Mouse (Mus musculus): ENCODE data around the gene Pdpk1. TPM values are rescaled to one million over a fixed set of nuclear protein-coding genes. Genes with fewer than 3 reads are reported as not detected.
A peak's percentile ranks its signal among the peaks of the same experiment; 100 is the strongest.
"Not testable (repeated sequence)": the region's sequence is repeated elsewhere in the genome, so short reads cannot be mapped to it uniquely, and the experiment has no call there.

Gene Pdpk1
- polyA plus RNA-seq, 1 experiment from 2014 or later, result 35.8 TPM

DNA sequence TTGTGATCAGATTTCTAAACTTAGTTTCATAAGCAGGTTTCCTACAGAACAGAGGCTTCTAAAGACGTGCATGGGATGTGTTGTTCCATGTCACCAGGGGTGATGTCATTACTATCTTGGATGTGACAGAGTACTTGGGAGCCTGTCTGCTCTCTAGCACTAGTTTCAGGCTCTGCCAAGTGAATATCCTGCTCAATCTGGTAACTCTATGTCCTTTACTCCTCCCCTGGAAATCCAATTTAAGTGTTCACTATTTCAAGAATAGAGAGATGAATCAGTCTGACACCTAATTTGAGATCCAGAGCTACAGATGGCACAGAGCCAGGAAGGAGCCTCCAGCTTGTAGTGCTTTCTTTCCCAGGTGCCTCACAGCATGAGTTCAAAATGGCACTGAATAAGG is 41.8 kb downstream of the Pdpk1 start:
- ATAC-seq (ENCODE audit: insufficient number of reproducible peaks, insufficient read depth, low FRiP score, low TSS enrichment, low read depth), result no peak
- no peak overlapping the region for H3K9ac ChIP-seq
- H3K4me3 ChIP-seq, result no peak overlapping the region
- peaks cover 52% of the 10 kb centered on the region for H3K36me3 ChIP-seq
- H3K27ac ChIP-seq, result no peak overlapping the region
- H3K4me1 ChIP-seq, result no peaks in the 10 kb centered on the region
- no peak overlapping the region for H3K4me2 ChIP-seq
- no peaks in the 10 kb centered on the region for H3K9me3 ChIP-seq
- WGBS, result 74% methylated on average over 1 of the region's 1 CpGs
- H3K27me3 ChIP-seq, result no peaks in the 10 kb centered on the region

- H3K36me3 ChIP-seq, result peaks cover 75% of the 10 kb centered on the region
- H3K4me1 ChIP-seq, result no peaks in the 10 kb centered on the region
- 88% methylated on average over 2 of the region's 2 CpGs for whole genome bisulfite sequencing
- no peak overlapping the region for H3K27ac ChIP-seq
- no peaks in the 10 kb centered on the region for H3K9me3 ChIP-seq
- H3K9ac ChIP-seq, result no peak overlapping the region
- ATAC-seq (ENCODE audit: insufficient number of reproducible peaks, insufficient read depth, low FRiP score, low TSS enrichment, low read depth), result no peak
- H3K4me3 ChIP-seq, result no peak overlapping the region
- H3K27me3 ChIP-seq, result no peaks in the 10 kb centered on the region
- no peak overlapping the region for H3K4me2 ChIP-seq
These were observed 45.6 kb downstream of the Pdpk1 start for GRCm38 (mm10) chr17:24105111-24105510.

DNA sequence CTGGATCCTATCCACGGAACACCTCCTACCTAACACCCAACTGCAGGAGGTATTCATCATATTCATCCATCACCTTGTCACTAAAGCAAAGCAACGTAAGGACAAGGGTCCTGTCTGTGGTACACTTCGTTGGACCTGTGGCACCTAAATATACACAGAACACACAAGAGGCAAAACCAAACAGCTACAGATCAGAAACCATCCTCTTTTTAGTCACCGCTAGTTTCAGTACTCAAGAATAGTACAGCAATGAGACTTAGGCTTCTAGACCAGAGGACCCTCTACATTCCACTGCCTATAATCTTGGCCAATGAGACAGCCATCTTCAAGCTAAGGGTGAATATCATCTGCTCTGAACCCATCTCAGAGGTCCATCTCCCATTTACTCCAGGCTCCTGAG is 52.4 kb downstream of the Pdpk1 start:
- H3K36me3 ChIP-seq, result peaks cover 71% of the 10 kb centered on the region
- no peak overlapping the region for H3K9ac ChIP-seq
- no peaks in the 10 kb centered on the region for H3K9me3 ChIP-seq
- WGBS, result 94% methylated on average over 4 of the region's 4 CpGs
- H3K4me2 ChIP-seq, result no peak overlapping the region
- no peaks in the 10 kb centered on the region for H3K27me3 ChIP-seq
- no peak for ATAC-seq (ENCODE audit: insufficient number of reproducible peaks, insufficient read depth, low FRiP score, low TSS enrichment, low read depth)
- H3K4me1 ChIP-seq, result no peaks in the 10 kb centered on the region
- no peak overlapping the region for H3K27ac ChIP-seq
- no peak overlapping the region for H3K4me3 ChIP-seq

GRCm38 (mm10) chr17:24090575-24090974 is 60.1 kb downstream of the Pdpk1 start:
- Histone ChIP-seq H3K4me3 (no peak overlapping the region), H3K27ac (no peak overlapping the region), H3K9ac (no peak overlapping the region), H3K27me3 (no peaks in the 10 kb centered on the region), H3K4me1 (no peaks in the 10 kb centered on the region), H3K36me3 (peaks cover 75% of the 10 kb centered on the region), H3K4me2 (no peak overlapping the region), H3K9me3 (no peaks in the 10 kb centered on the region)
- no peak for ATAC-seq (ENCODE audit: insufficient number of reproducible peaks, insufficient read depth, low FRiP score, low TSS enrichment, low read depth)
- WGBS, result 91% methylated on average over 1 of the region's 1 CpGs

DNA sequence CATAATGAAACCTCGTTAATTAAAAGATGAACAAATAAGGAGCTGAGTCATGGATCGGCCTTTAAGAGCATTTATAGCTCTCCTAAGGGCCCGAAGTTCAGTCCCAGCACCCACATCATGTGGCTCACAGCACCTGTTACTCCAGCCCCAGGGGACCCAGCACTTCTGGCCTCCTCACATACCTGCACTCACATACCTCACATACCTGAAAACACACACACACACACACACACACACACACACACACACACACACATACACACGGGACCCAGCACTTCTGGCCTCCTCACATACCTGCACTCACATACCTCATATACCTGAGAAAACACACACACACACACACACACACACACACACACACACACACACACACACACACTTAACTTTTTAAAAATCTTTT is 64.3 kb downstream of the Pdpk1 start:
- H3K4me1 ChIP-seq; H3K9ac ChIP-seq; H3K27me3 ChIP-seq; H3K27ac ChIP-seq; H3K4me3 ChIP-seq; H3K4me2 ChIP-seq; ATAC-seq (ENCODE audit: insufficient number of reproducible peaks, insufficient read depth, low FRiP score, low TSS enrichment, low read depth); H3K9me3 ChIP-seq: not testable (repeated sequence)
- 82% methylated on average over 4 of the region's 4 CpGs for WGBS
- peaks cover 63% of the 10 kb centered on the region for H3K36me3 ChIP-seq

- no peaks in the 10 kb centered on the region for H3K27me3 ChIP-seq
- peaks cover 52% of the 10 kb centered on the region for H3K36me3 ChIP-seq
- H3K27ac ChIP-seq, result no peak overlapping the region
- no peak overlapping the region for H3K4me3 ChIP-seq
- no peak for ATAC-seq (ENCODE audit: insufficient number of reproducible peaks, insufficient read depth, low FRiP score, low TSS enrichment, low read depth)
- H3K9me3 ChIP-seq, result no peaks in the 10 kb centered on the region
- H3K4me2 ChIP-seq, result no peak overlapping the region
- WGBS, result 59% methylated on average over 1 of the region's 1 CpGs
- no peak overlapping the region for H3K9ac ChIP-seq
- no peaks in the 10 kb centered on the region for H3K4me1 ChIP-seq
These were observed 66.1 kb downstream of the Pdpk1 start for GRCm38 (mm10) chr17:24084593-24084992.

DNA sequence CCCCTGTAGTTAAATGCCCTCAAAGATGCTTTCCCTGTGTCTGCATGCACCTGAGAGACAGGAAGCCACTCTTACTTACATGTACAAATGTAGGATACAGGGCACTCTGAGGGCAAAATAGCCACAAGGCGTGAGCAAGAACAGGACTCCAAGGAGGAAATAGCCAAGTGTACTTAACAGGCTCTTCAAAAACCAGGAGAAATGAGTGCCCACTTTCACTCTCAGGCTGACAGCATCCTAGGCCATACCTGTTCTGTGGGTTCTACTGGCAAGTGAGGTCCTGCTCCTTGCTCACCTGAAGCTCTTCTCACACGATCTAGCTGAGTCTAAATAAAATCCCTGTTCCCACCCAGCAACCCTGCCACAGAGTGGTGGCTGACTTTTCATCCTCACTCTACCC is 73.6 kb downstream of the Pdpk1 start:
- Histone ChIP-seq H3K4me2 (no peak overlapping the region), H3K9ac (no peak overlapping the region), H3K27me3 (no peaks in the 10 kb centered on the region), H3K4me3 (no peak overlapping the region), H3K27ac (no peak overlapping the region), H3K36me3 (peaks cover 39% of the 10 kb centered on the region), H3K4me1 (peaks cover 4% of the 10 kb centered on the region), H3K9me3 (no peaks in the 10 kb centered on the region)
- no peak for ATAC-seq (ENCODE audit: insufficient number of reproducible peaks, insufficient read depth, low FRiP score, low TSS enrichment, low read depth)
- WGBS, result 82% methylated on average over 2 of the region's 2 CpGs

GRCm38 (mm10) chr17:24072919-24073696 is 77.6 kb downstream of the Pdpk1 start, which contains the start of gene Kctd5:
TSS of gene Kctd5 (minus strand) at chr17:24073485.
- H3K9me3 ChIP-seq, result no peaks in the 10 kb centered on the region
- H3K27ac ChIP-seq, result peak within 1 kb of the TSS; percentile 85
- H3K27me3 ChIP-seq, result no peaks in the 10 kb centered on the region
- WGBS, result under 1% methylated on average over 61 of the region's 62 CpGs
- peak within 1 kb of the TSS; percentile 98 for H3K9ac ChIP-seq
- H3K36me3 ChIP-seq, result peaks cover 27% of the 10 kb centered on the region
- H3K4me1 ChIP-seq, result peaks cover 14% of the 10 kb centered on the region
- H3K4me3 ChIP-seq, result peak within 1 kb of the TSS; percentile 95
- ATAC-seq (ENCODE audit: insufficient number of reproducible peaks, insufficient read depth, low FRiP score, low TSS enrichment, low read depth), result peak; percentile 97
- H3K4me2 ChIP-seq, result peak within 1 kb of the TSS; percentile 79

DNA sequence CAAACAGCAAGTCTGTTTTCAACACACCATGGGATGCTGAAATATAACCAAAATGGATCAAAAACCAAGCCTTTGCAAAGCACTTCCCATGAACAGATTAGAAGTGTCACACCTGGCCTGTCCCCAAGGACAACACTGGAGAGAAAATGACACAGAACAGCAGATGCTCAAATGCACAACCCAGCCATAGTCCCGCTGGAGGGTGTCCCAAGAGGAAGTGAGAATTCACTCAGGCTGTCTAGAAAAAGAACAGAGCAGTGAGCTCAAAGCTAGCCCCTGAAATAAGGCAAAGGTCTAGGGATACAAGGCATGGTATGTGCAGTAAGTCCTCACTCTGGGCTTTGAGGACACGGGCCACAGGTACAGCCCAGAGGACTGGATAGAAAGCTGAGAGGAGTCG is 81.2 kb downstream of the Pdpk1 start:
- H3K9me3 ChIP-seq, result no peaks in the 10 kb centered on the region
- no peak overlapping the region for H3K4me3 ChIP-seq
- ATAC-seq (ENCODE audit: insufficient number of reproducible peaks, insufficient read depth, low FRiP score, low TSS enrichment, low read depth), result no peak
- H3K4me1 ChIP-seq, result peaks cover 14% of the 10 kb centered on the region
- 91% methylated on average over 3 of the region's 3 CpGs for WGBS
- no peak overlapping the region for H3K4me2 ChIP-seq
- H3K27me3 ChIP-seq, result no peaks in the 10 kb centered on the region
- H3K27ac ChIP-seq, result no peak overlapping the region
- H3K9ac ChIP-seq, result 0 out of 2 replicates have a peak overlapping the region, but pooled peaks have one; percentile 36
- H3K36me3 ChIP-seq, result peaks cover 24% of the 10 kb centered on the region

DNA sequence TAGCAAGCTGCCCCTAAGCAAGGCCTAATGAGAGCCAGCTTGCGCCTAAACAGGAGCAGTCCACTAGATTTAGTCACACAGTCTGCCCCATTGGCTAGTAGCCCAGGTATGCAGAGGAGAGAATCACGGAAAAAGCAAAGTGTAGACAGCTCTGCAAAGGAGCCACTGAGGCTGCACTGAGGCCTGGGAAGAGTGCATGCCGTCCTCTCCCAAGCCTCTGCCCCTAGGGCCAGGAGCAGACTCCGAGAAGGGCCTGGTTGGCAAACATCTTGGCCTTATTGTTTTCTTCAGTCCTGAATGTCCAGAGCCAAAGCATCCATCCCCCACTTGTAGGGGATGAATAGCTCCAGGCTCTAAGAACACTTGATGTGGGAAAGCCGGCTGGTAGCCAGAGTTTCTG is 82.5 kb downstream of the Pdpk1 start:
- H3K9ac ChIP-seq, result peak overlapping the region; percentile 11; the same call in 1 of the 2 replicates
- WGBS, result 74% methylated on average over 5 of the region's 5 CpGs
- H3K4me2 ChIP-seq, result no peak overlapping the region
- H3K9me3 ChIP-seq, result no peaks in the 10 kb centered on the region
- no peak overlapping the region for H3K4me3 ChIP-seq
- ATAC-seq (ENCODE audit: insufficient number of reproducible peaks, insufficient read depth, low FRiP score, low TSS enrichment, low read depth), result no peak
- peaks cover 14% of the 10 kb centered on the region for H3K4me1 ChIP-seq
- H3K27me3 ChIP-seq, result no peaks in the 10 kb centered on the region
- H3K36me3 ChIP-seq, result peaks cover 33% of the 10 kb centered on the region
- 0 out of 2 replicates have a peak overlapping the region, but pooled peaks have one; percentile 6 for H3K27ac ChIP-seq

DNA sequence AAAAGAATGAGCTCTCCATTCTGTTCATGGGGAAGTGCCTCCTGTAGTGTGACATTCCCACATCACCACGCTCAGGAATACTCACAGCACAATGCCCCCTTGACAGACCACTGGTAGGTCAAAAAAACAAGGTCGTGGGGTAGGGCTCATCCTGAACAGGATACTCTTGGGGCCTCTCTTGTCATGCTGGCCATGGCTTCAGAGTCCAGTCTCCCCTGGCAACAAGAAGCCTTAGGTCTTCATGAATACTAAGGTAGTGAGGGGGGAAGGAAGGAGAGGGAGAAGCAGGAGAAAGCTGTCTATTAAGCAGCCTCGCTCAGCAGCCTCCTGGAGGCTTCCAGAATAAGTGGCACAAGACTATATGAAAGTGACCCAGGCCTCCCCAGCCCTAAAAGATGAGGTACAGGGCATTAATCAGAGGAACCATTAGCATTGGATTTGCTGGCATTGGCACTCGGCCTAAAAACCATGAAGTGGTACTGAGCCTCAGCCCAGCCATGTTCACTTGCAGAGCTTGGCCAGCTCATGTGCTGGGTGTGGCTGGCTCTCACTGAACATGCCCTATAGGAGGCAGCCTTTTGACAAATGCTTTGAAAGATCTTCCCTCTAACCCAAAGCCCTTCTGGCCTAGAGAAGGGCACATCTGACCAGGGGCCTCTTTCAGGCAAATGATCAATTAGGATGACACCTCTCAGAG is 88.1 kb downstream of the Pdpk1 start:
- Histone ChIP-seq H3K9me3 (no peaks in the 10 kb centered on the region), H3K4me2 (no peak overlapping the region), H3K9ac (no peak overlapping the region), H3K36me3 (peaks cover 61% of the 10 kb centered on the region), H3K27ac (no peak overlapping the region), H3K4me3 (no peak overlapping the region), H3K4me1 (no peaks in the 10 kb centered on the region), H3K27me3 (no peaks in the 10 kb centered on the region)
- 81% methylated on average over 4 of the region's 4 CpGs for WGBS
- ATAC-seq (ENCODE audit: insufficient number of reproducible peaks, insufficient read depth, low FRiP score, low TSS enrichment, low read depth), result no peak

DNA sequence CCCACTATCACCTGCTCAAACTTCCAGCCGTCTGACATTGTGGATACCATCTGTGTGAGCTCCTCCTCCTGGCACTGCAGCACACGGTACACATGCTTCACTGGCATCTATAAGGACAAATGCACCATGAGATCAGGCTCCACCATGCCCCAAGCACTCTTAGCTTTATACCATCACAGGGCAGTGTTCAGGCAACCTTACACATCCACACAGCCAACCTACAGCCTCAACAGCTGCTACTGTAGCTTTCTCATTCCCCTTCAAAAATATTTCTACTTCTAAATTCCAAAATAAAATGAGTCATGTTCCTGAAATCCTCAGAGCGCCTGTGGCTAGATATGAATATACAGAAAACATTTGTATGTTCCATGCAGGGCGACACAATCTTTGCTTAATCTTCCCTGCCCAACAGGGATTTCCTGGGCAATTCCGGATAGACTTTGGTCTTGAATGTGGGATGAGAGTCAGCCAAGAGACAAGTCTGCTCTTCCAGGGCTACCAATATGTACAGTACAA is 92.9 kb downstream of the Pdpk1 start:
- Histone ChIP-seq H3K4me1 (no peaks in the 10 kb centered on the region), H3K9ac (no peak overlapping the region), H3K4me3 (no peak overlapping the region), H3K36me3 (peaks cover 88% of the 10 kb centered on the region), H3K4me2 (no peak overlapping the region), H3K27ac (no peak overlapping the region), H3K9me3 (no peaks in the 10 kb centered on the region), H3K27me3 (no peaks in the 10 kb centered on the region)
- ATAC-seq (ENCODE audit: insufficient number of reproducible peaks, insufficient read depth, low FRiP score, low TSS enrichment, low read depth), result no peak
- WGBS, result 88% methylated on average over 5 of the region's 5 CpGs
